Mouse (Mus musculus): ENCODE measurements around the gene Trnp1.
A peak's percentile ranks its signal among the peaks of the same experiment; 100 is the strongest.
"Not testable (repeated sequence)": the region's sequence is repeated elsewhere in the genome, so short reads cannot be mapped to it uniquely, and the experiment has no call there.

Trnp1 gene

GRCm38 (mm10) chr4:133498160-133498724 lies at the start of gene Trnp1:
Gene Trnp1 (minus strand): TSS chr4:133498550.
- DNase-seq (ENCODE audit: low spot score): no peak

GRCm38 (mm10) chr4:133545272-133546231 lies 47.2 kb upstream of the Trnp1 start, which contains the start of gene Nudc:
Gene Nudc (minus strand): TSS chr4:133545996.
- DNase-seq (ENCODE audit: low spot score): peak; percentile 93

GRCm38 (mm10) chr4:133536652-133537051 lies 38.3 kb upstream of the Trnp1 start:
- no peak for DNase-seq (ENCODE audit: low spot score)

GRCm38 (mm10) chr4:133536081-133536480 lies 37.7 kb upstream of the Trnp1 start:
- no peak for DNase-seq (ENCODE audit: low spot score)

- no peak for DNase-seq (ENCODE audit: low spot score)
Measured at GRCm38 (mm10) chr4:133532777-133533176, 34.4 kb upstream of the Trnp1 start.

GRCm38 (mm10) chr4:133527788-133528187 lies 29.4 kb upstream of the Trnp1 start:
- DNase-seq (ENCODE audit: low spot score): no peak

- DNase-seq (ENCODE audit: low spot score): no peak
Measured at GRCm38 (mm10) chr4:133521502-133521901, 23.2 kb upstream of the Trnp1 start.

GRCm38 (mm10) chr4:133519369-133519665 lies 21.0 kb upstream of the Trnp1 start:
- DNase-seq (ENCODE audit: low spot score): no peak

- no peak for DNase-seq (ENCODE audit: low spot score)
Measured at GRCm38 (mm10) chr4:133518601-133519368, 20.4 kb upstream of the Trnp1 start, which contains the start of gene Kdf1. Gene Kdf1 (plus strand): TSS chr4:133518963.

- peak; percentile 66 for DNase-seq (ENCODE audit: low spot score)
Measured at GRCm38 (mm10) chr4:133512972-133513371, 14.6 kb upstream of the Trnp1 start.

- not testable (repeated sequence) for DNase-seq (ENCODE audit: low spot score)
Measured at GRCm38 (mm10) chr4:133512511-133512910, 14.2 kb upstream of the Trnp1 start.

- DNase-seq (ENCODE audit: low spot score): no peak
Measured at GRCm38 (mm10) chr4:133511050-133511449, 12.7 kb upstream of the Trnp1 start.

- no peak for DNase-seq (ENCODE audit: low spot score)
Measured at GRCm38 (mm10) chr4:133508990-133509389, 10.6 kb upstream of the Trnp1 start.

- DNase-seq (ENCODE audit: low spot score): no peak
Measured at GRCm38 (mm10) chr4:133506573-133506972, 8.2 kb upstream of the Trnp1 start.

- no peak for DNase-seq (ENCODE audit: low spot score)
Measured at GRCm38 (mm10) chr4:133504755-133505485, 6.6 kb upstream of the Trnp1 start.

GRCm38 (mm10) chr4:133504300-133504699 lies 6.0 kb upstream of the Trnp1 start:
- no peak for DNase-seq (ENCODE audit: low spot score)

- DNase-seq (ENCODE audit: low spot score): no peak
Measured at GRCm38 (mm10) chr4:133501514-133501913, 3.2 kb upstream of the Trnp1 start.

GRCm38 (mm10) chr4:133497461-133498159 lies 740 bp downstream of the Trnp1 start:
- DNase-seq (ENCODE audit: low spot score): no peak

- no peak for DNase-seq (ENCODE audit: low spot score)
Measured at GRCm38 (mm10) chr4:133496738-133497445, 1.5 kb downstream of the Trnp1 start.

GRCm38 (mm10) chr4:133495711-133496110 lies 2.6 kb downstream of the Trnp1 start:
- no peak for DNase-seq (ENCODE audit: low spot score)

GRCm38 (mm10) chr4:133494867-133495266 lies 3.5 kb downstream of the Trnp1 start:
- DNase-seq (ENCODE audit: low spot score): no peak

Measured in adipocyte (in vitro differentiated cells).